Mouse (Mus musculus) kidney, adult 9 months (tissue): ENCODE data around the gene Hemgn.

Experiments
- DNase-seq: peaks from one replicate; pipeline ENCODE4 v3.0.0; 2022

Gene Hemgn

DNA sequence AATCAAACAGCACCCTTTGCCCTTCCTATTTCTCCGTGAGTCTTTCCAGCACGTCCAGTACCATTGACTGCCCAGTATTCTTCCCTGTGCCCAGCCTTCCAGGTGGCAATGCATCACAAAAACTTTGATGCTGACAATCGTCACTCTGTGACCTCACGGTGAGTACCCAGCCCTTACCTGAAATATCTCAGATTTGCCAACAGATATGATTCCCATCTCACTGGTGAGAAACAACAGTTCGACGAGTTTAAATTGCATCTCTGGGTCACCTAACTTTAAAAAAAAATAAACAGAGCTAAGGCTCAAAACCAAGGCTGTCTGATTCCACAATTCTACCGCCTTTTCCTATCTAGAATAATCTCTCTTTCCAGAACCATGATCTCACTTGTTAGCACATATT, at the start of gene Hemgn:
Gene Hemgn (minus strand): TSS at position 101 of the 400 bp plus-strand sequence.
- no peak for DNase-seq

DNA sequence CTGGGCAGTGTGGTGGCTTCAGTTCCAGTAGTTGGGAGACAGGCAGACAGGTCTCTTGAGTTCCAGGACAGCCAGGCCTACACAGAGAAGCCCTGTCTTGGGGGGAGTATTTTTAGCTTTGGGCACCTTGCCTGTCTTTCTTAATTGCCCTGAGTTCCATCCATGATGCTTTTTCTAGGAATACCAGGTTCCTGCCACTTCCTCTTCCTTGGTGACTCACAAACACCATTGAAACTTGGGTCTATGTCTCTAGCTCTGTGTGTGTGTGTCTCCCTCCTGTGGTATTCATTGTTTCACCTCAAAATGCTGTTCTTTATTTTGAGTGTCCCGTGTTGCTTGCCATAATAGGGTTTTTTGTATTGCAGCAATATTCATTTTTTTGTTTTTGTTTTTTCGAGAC, 45.1 kb upstream of the Hemgn start:
- DNase-seq: no peak

DNA sequence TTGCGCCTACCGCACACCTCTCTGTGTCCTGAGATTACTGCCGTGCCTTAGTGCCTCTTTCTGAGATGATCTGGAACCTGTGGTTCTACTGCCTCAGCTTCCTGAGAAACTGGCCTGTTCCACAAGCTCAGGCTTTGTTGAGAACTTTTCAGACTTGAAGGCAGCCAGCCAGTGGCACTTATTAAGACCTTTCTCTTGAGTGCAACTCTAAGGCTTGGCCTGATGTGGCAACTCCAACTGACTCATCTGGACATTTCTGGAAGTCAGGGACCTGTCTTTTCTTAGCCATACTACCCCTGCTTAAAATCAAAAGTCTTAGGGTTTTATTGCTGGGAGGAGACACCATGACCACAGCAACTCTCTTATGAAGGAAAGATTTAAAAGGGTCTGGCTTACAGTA, 43.9 kb upstream of the Hemgn start:
- no peak for DNase-seq

DNA sequence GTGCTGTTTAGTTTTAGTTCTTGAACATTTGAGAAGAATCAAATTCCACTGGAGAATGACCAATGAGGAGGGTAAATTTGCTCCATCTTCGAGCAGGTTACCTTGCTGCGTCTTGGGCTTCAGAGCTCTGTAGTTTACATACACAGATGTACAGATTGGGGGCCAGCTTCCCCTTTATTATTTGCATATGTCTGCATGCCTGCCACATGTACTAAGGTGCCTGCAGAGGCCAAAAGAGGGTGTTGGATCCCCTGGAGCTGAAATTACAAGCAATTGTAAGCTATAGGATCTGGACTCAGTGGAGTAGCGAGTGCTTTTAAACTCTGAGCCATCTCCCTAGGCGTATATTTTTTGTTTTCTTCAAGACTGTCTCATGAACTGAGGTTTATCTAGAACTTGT, 43.5 kb upstream of the Hemgn start:
- DNase-seq: no peak

DNA sequence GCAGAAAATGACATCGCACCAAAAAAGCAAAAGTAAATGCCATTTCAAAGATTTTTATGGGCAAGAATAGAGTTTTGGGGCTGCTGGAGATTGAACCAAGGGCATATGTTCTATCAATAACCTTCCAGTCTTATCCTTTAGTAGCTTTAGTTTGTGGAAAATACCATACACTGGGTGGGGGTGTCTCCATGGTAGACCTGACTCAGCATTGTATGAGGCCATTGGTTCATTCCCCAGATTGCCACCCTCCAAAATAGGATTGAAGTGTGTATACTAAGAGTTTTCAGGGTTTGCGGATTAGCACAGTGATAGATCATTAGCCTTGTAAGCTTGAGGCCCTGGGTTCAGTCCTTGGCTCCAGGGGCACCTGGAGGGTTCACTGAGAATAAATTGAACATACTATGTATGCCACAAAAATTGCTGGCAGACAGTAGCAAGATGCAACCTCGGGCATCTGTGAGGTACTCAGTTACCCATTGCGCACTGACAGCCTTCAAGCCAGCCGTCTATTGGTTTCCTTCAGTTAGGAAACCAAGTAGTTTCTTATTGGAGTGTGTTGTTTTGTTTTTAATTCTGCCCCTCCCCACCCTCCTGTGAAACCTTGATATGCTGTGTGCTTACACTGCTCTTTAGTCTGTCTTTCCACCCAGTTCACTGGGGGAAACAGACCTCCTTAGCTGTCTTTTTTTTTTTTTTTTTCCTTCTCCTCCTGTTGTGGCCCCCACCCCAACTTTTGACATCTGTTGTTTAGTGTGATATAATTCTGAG, 41.0 kb upstream of the Hemgn start:
- DNase-seq: no peak

DNA sequence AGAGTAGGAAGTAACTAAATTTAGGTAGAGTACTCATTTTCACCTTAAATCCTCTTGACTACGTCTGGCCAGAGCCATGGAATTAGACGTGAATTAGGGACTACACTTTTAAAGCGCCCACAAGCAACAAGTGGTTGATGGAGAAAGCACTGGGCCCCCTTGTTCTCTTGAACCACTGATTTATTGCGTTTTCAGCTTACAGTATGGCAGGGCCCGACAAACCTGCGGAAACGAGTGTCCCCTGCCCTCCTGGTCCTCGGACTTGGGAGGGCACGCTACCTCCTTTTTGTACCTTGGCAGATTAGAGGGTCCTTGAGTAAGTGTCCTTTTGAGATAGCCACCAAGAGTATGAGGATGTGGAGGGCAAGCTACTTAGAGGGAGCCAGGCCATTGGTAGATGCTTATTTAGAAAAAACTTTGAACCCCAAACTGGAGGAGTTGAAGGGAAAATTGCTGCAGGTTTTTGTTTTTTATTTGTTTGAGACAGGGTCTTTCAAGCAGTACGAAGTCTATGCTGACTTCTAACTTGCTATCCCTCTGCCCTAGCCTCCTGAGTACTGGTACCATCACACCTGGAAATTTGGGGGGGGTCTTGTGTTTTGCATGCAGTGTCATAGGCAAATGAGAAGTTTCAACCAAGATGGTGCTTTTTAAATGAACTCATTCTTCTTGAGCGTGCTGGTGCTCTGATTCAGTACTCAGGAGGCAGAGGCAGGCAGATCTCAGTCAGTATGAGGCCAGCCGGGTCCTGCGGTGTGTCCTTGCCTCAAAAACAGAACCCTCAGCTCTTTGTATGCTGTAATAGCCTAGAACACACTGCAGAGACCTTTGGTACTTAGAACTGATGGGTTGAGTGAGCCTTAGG, 39.8 kb upstream of the Hemgn start:
- DNase-seq: no peak

DNA sequence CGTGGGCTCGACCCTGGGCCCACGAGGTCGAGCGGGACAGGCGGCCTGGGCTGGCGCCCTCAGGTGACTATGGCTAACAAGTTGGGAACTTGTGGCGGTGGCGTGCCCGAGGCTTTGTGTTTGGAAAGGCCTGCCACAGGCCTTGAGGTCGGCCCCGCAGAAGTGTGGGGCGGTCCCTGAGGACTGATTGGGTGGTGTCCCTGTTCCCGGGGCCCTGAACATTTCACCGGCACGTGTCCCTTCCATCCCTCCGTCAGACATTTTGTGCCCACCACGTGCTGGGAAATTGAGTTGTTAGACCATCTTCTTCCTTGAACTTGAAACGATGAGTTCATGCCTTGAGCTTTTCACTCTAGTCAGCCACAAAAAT, 39.2 kb upstream of the Hemgn start:
- DNase-seq: peak; percentile 59

DNA sequence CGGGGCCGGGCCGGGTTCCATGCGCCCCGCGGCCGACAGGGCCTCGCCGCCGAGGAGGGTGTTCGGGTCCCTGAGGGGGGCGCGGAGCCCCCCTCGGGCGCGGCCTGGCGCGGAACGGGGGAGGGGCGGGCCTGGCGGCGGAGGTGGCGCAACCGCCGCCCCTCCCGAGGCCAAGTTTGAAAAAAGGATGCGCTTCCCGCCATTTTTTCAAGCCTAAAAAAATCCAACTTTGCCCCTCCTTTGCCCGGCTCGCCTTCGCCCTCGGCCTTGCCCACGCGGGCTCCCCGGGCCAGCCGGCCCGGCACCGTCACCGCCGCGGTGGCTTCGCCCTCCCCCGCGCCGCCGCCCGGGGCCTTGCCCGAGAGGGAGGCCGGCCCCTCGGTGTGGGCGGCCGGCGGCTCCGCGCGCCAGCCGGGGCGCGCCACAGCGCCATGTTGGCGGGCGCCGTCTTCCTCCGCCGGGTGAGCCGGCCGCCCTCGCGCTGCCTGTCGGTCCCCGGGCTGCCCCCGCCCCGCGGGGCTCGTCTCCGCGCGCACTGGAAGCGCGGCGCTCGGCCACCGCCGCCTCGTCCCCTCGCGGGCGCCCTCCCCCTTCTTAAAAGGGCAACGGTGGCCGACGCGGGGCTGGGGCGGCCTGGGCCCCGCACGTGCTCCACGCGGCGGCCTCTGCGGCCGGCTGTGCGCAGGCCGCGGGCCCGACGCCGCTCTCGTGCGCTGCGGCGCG, 38.6 kb upstream of the Hemgn start:
- peak; percentile 73 for DNase-seq

DNA sequence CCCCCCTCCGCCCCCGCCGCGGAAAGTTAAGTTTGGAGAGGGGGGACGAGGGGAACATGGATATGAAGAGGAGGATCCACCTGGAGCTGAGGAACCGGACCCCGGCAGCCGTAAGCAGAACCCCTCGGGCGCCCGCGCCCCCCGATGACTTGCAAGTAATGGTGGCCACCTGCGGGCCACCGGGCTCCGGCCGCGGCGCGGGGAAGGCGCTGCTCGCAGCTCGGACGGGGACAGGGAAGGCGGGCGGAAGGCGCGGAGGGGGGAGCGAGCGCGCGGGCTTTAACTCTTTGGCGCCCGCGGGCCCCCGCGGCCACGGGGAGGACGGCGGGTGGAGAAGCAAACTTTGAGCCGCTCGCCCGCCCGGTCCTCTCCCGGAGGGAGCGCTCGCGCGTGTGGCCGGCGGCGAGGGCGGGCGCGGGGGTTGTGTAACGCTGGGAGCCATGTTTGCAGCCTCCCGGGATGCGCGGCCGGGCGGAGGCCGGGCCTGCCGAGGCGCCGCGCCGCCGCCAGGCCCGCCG, 38.0 kb upstream of the Hemgn start:
- DNase-seq: peak; percentile 72

DNA sequence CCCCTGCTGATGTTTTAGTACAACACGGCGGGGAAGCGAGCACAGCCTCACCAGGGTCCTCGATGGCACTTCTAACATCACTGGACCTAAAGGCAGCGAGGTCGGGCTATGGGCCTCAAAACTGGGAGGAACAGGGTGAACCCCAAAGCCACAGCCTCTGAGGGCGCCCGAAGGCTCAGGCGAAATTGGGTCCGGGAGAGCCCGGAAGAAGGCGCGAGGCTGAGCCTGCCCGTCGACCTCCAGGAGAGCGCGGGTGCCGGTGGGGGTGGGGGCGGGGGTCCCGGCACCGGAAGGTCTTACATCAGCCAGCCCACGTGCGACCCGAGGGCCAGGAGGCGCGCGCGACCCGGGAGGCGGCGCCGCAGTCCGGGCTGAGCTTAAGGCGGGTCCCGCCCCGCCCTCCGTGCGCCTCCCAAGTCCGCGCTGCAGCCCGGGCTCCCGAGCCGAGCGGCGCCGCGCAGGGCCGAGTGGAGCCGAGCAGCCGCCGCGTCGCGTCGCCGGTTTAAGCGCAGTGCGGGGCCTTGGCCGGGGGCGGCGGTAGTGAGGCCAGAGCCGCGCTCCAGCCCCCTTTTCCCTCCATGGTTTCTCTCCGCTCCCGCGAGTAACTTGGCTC, 37.3 kb upstream of the Hemgn start, which contains the start of gene Anp32b:
Gene Anp32b (plus strand): TSS at position 384 of the 613 bp plus-strand sequence.
- peak; percentile 91 for DNase-seq

DNA sequence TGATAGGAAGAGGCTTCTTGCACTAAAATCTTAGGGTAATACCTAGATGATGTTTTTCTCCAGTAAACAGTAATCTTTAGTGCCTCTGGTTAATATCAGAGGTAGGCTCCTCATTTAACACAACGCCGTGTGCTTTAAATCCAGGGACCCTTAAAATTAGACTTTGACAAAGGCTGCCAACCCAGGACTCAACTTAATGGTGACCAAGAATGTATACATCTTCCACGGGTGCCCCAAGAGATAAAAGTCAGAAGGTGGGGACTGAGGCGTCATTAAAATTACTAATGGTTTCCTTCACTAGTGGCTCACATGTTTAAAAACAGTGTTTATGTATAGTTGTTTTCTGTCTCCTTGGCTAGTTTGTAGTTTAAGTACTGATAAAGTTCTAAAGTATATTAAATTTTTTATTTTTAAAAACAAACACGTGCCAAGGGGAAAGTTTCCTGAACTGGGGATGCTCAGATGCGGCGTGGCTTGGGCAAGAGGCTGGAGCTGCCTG, 36.8 kb upstream of the Hemgn start:
- DNase-seq: no peak

DNA sequence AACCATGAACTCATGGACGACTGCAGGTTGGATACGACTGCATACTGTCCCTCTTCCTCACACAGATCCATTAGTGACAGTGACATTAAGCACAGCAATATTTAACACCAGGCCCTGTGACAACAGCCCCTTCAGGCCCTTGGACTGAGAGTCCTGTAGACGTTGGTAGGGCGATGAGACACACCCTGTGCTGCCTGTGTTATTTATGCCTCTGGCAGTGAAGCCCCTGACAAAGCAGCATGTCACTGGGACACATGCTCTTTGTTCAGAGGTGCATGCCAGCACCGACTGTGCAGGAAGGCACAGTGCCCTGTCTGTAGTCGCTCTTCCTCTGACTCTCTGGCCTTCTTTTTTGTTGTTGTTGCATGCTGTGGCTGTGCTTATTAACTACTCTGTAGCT, 35.6 kb upstream of the Hemgn start:
- DNase-seq: no peak

DNA sequence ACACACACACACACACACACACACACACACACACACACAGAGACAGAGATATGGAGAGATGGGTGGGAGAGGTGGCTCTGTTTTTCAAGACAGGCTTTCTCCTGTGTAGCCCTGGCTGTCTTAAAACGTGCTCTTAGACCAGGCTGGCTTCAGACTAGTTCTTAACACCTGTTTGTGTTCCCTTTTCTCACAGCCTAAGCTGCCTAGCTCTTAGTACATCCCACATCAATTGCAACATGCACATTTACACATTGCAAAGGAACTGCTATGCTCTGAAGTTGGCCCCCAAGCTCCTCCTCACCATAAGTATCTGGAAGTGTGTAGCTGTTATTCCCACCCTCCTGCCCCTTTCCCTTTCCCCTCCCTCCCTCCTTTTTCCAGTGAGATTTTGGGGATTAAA, 34.2 kb upstream of the Hemgn start:
- DNase-seq: no peak

DNA sequence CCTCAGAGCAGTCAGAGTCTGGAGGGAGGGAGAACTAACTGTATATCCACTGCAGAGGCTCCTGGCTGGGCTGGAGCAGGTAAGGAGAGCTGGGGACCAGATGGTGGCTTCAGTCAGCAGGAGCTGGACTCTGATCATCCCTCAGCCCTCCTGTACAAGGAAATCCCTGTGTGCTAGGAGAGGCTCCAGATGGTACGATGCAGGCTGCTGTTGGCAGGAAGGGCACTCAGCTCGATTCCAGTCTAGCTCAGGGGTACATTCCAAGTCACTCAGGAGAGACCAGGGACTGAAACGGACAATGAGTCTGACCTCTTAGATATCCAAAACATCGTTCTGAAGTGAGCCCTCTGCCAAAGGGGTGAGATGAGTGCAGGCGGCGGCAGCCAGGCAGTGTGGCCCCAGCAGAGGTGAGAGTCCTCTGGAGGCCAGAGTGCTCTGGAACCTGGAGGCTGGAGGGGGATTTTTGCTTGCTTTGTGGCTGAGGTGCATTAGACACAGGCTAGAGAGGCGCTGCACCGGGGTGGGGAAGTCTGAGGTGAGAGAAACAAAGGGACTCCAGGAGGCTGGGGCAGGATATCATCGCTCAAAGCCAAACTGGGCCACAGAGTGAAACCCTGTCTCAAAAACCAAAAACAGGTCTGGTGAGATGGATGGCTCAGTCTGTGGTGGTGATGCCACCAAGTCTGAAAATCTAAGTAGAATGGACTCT, 32.1 kb upstream of the Hemgn start:
- no peak for DNase-seq

DNA sequence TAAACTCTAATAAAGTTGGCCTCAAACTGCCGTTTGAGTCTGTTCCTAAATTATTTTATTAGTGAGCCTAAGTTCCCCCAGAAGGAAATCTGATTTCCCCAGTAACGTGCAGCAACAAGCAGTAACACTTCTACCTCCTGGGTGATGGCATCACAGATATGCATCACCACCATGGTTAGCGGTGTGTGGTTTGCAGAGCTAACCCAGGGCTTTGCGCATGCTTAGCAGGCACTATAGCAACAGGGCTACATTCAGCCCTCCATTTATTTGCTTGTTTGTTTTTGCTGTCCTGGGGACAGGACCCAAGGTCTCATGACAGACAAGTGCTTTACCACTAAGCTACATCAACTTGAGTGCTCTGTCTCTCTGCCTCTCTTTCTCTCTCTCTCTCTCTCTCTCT, 29.2 kb upstream of the Hemgn start:
- no peak for DNase-seq

DNA sequence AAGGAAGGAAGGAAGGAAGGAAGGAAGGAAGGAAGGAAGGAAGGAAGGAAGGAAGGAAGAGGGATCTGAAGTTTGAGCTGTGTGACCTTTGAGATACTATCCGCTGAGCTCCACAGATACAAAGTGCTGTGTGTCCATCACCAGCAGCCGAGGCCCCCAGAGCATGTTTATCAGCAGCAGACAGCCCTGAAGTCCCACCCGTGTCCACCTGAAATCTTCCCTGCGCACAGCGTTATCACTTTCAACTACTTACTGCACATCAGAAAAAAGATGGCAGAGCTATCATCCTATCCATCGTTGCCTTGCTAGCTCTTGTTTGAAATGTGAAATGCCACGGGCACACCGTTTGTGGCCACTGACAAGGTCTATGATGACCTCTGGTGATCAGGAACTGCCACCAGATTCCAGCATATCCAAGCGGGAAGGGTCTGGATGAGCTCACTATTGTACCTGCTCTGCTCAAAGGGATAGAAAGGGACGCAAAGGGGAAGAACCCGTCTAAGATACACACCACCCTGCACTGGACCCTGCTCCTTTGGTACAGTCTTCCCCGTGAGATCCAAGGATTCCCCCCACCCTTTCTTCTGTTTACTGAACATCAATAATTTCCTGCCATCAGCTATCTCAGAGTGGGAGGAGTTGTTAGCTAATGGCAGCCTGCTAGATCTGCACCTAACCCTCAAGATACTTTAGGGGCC, 19.2 kb upstream of the Hemgn start:
- DNase-seq: no peak

DNA sequence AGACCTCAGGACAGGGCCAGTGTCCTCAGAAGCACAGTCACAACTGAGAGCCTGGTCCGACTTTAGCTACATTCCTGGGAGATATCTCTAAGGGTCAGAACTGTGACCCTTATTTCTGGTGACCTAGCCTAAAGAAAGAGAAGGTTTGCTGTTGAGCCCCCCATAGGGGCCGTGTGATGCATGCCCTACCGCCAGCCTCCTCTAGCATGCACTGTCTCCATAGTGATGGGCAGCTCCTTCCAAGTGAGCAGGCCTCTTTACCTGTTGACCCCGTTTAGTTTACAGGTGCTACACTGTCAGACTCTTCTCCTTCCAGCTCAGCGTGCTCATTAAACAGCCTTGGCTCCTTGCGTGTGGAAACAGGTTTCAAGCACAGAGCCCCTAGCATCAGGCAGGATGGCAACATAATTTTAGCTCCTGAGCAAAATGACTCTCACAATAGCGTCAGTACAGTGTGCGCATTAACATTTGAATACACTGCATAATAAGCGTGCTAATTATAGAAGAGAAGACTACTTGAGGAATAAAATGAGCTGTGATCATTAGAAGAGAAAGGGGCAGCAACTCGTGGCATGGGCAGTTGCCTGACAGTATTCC, 15.7 kb upstream of the Hemgn start:
- DNase-seq: no peak

DNA sequence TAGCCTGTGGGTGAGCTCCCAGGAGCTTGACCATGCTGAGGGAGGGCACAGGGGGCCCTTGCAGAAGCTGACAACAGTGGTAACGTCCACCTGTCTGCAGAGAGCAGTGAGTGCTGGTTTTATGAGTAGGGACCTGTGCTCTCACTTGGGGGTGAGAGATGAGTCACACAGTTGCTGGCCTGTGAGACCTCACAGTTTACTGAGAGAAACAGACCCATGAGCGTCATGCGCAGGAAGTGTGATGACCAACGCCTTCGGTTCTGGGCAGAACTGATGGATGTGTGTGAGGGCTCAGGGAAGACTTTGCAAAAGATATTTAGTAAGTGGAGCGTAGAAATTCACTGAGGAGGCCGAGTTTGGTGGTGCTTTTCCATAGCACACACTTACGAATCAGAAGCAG, 9.3 kb upstream of the Hemgn start:
- DNase-seq: no peak

DNA sequence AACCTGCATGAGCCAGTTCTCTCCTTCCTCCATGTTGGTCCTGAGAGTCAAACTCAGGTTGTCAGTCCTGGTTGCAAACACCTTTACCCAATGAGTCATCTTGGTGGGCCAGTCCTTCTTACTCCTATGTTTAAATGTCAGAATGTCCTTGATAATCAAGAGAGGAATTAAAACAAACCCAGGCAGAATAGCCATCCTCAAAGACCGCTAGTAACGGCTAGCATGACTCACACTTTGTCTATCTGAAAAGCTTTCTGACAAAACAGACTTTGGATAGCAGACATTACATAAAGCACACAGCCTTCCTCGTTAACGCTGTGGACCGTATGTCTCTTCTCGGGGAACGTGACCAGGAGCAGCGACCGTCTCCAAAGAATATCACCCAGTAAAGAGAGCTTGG, 5.5 kb upstream of the Hemgn start:
- no peak for DNase-seq

DNA sequence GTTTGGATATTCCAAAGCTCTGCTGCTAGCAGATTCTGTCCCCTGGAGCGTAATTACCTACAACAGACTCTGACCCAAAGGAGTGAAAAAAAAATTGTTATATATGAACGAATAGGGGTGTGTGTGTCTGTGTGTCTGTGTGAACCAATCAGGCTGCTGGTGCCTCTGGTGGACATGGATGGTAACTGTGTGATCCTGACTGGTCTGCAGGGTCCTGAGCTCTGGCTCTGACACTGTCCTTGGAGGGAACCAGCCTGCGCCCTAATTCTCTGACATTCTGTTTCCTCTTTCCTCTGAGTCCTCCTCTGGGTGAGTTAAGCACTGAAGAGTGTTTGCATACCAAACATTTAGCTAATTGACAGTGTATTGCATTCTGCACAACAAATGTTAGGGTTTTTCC, 4.2 kb upstream of the Hemgn start:
- peak; percentile 30 for DNase-seq

DNA sequence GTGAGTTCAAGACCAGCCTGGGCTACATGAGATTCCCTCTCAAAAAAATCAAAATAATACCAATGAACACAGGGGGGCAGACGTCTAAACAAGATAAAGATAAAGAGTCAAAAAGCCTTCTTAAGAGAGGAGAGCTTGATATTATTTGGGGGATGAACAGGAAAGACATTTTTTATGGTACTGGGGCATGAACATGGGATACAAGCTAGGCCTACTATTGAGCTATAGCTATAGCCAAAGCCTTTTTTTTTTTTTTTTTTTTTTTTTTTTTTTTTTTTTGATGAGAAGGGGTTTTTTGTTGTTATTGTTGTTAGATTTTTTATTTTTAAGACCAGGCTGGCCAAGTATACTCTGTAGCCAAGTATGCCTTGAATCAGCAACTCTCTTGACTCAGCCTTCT, 1.2 kb downstream of the Hemgn start:
- no peak for DNase-seq
